Mouse (Mus musculus) urinary bladder, postnatal 4 days (tissue): Measurements from ENCODE around the gene Cachd1.

Experiments
- DNase-seq, 2 experiments: peaks; one replicate each; pipeline ENCODE4 v3.0.0; 2021 to 2022; ENCODE audit warnings: low spot score in 2 of 2

The Cachd1 gene

GRCm38 (mm10) chr4:101062146-101062545, 285.7 kb downstream of the Cachd1 start:
- DNase-seq, result no peak

- DNase-seq, result no peak
Observed at GRCm38 (mm10) chr4:101066401-101066800, 289.9 kb downstream of the Cachd1 start.

GRCm38 (mm10) chr4:101068786-101069153, 292.3 kb downstream of the Cachd1 start, which contains the start of gene Raver2:
TSS of gene Raver2 (plus strand) at chr4:101068983.
- DNase-seq, result peak; percentile 48 to 72

- peak; percentile 20 to 62 for DNase-seq
Observed at GRCm38 (mm10) chr4:101069154-101069971, 292.9 kb downstream of the Cachd1 start.

- no peak for DNase-seq
Observed at GRCm38 (mm10) chr4:101071570-101071969, 295.1 kb downstream of the Cachd1 start.

- DNase-seq, result no peak
Observed at GRCm38 (mm10) chr4:101076425-101076824, 299.9 kb downstream of the Cachd1 start.
